19 mouse cellular contexts compared by ENCODE assay signal in the genomic region with DNA sequence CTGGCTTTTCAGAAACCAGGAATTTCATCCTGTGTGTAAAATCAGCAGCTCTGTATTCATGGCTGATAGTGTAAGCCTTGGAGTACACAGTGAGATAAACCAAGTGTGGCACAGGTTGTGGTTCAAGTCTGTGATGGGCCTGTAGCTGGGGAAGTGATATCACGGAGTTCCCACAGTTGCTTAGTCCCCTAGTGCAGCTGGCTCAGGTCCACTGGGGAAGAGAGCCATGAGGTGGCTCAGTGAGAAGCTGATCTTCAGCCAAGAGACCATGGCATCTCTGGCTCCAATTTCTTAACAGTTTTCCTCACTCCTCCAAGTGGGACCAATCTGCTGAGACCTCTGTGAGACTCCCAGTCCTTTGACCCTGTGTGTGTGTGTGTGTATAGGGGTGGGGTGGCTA. TPM values are rescaled to one million over a fixed set of nuclear protein-coding genes. Genes with fewer than 3 reads are reported as not detected.
A peak's percentile ranks its signal among the peaks of the same experiment; 100 is the strongest.
DNase-seq lines count a peak whose midpoint lies in the region; ATAC-seq and TF ChIP-seq lines count a peak whose summit lies in the region.
"Had no signal": no experiment of that assay in that cellular context is flagged by ENCODE, and none has a peak within 500 bp of the region (broad histone marks: within the 10 kb centered on the region; RNA-seq: fewer than 3 reads in every experiment).

No protein-coding gene starts in this region.

- no peak overlapping the region for H3K27ac ChIP-seq in forebrain, embryonic 16.5 days (ENCODE audit: low read length)
- H3K27ac ChIP-seq in forebrain, embryonic 11.5 days (ENCODE audit: low read depth, low read length) = no peak overlapping the region
- H3K27ac ChIP-seq in midbrain, embryonic 14.5 days (replicated peaks; ENCODE audit: low read depth, low read length) = 0 out of 2 replicates have a peak overlapping the region, but pooled peaks have one; percentile 32
- H3K27ac ChIP-seq in midbrain, embryonic 15.5 days = no peak overlapping the region
- H3K27ac ChIP-seq in hindbrain, postnatal 0 days = no peak overlapping the region
- H3K27ac ChIP-seq: embryonic facial prominence, embryonic 13.5 days; heart, embryonic 13.5 days; limb, embryonic 13.5 days; liver, embryonic 14.5 days had no signal

- no peak for DNase-seq in forebrain, embryonic 11.5 days (ENCODE audit: low spot score)
- DNase-seq in midbrain, embryonic 14.5 days = no peak
- DNase-seq in cerebellum, adult 8-10 months = peak; percentile 32
- DNase-seq in hindbrain, postnatal 0 days (ENCODE audit: low spot score) = peak; percentile 62
- no peak for DNase-seq in heart, postnatal 4 days
- DNase-seq: adrenal gland, postnatal 10 days; heart, adult 11 months; heart, postnatal 36 days; kidney, postnatal 10 days; layer of hippocampus, adult 9-11 months; right cerebral cortex, postnatal 25 days had no signal

- 41% methylated on average over 1 of the region's 1 CpGs for WGBS in forebrain, embryonic 16.5 days
- WGBS in forebrain, embryonic 11.5 days = 96% methylated on average over 1 of the region's 1 CpGs
- WGBS in midbrain, embryonic 14.5 days = 74% methylated on average over 1 of the region's 1 CpGs
- WGBS in midbrain, embryonic 15.5 days = 71% methylated on average over 1 of the region's 1 CpGs
- 33% methylated on average over 1 of the region's 1 CpGs for WGBS in hindbrain, postnatal 0 days

- H3K4me2 ChIP-seq in forebrain, embryonic 16.5 days (ENCODE audit: low read length) = no peak overlapping the region
- no peak overlapping the region for H3K4me2 ChIP-seq in forebrain, embryonic 11.5 days (ENCODE audit: low read depth, low read length, severe bottlenecking)
- no peak overlapping the region for H3K4me2 ChIP-seq in midbrain, embryonic 14.5 days (ENCODE audit: low read length)
- H3K4me2 ChIP-seq in midbrain, embryonic 15.5 days = no peak overlapping the region
- H3K4me2 ChIP-seq in hindbrain, postnatal 0 days (ENCODE audit: low read depth, low read length) = no peak overlapping the region
- H3K4me2 ChIP-seq: embryonic facial prominence, embryonic 13.5 days; heart, embryonic 13.5 days; limb, embryonic 13.5 days had no signal

- H3K4me3 ChIP-seq in forebrain, embryonic 16.5 days (replicated peaks; ENCODE audit: low read length) = no peak overlapping the region
- no peak overlapping the region for H3K4me3 ChIP-seq in forebrain, embryonic 11.5 days (ENCODE audit: low read depth, low read length)
- no peak overlapping the region for H3K4me3 ChIP-seq in midbrain, embryonic 14.5 days (replicated peaks; ENCODE audit: low read depth, low read length)
- no peak overlapping the region for H3K4me3 ChIP-seq in midbrain, embryonic 15.5 days
- no peak overlapping the region for H3K4me3 ChIP-seq in hindbrain, postnatal 0 days (ENCODE audit: low read length)
- H3K4me3 ChIP-seq: embryonic facial prominence, embryonic 13.5 days; heart, embryonic 13.5 days; limb, embryonic 13.5 days had no signal

- no peaks in the 10 kb centered on the region for H3K9me3 ChIP-seq in forebrain, embryonic 16.5 days (ENCODE audit: control insufficient read depth, low read length)
- H3K9me3 ChIP-seq in forebrain, embryonic 11.5 days (ENCODE audit: control insufficient read depth, low read length) = no peaks in the 10 kb centered on the region
- H3K9me3 ChIP-seq in midbrain, embryonic 14.5 days (ENCODE audit: control insufficient read depth, low read length) = no peaks in the 10 kb centered on the region
- H3K9me3 ChIP-seq in midbrain, embryonic 15.5 days = no peaks in the 10 kb centered on the region
- H3K9me3 ChIP-seq in hindbrain, postnatal 0 days (ENCODE audit: low read length) = no peaks in the 10 kb centered on the region
- H3K9me3 ChIP-seq: embryonic facial prominence, embryonic 13.5 days; heart, embryonic 13.5 days; limb, embryonic 13.5 days had no signal

- H3K9ac ChIP-seq in forebrain, embryonic 16.5 days (replicated peaks; ENCODE audit: low read depth, low read length) = no peak overlapping the region
- H3K9ac ChIP-seq in forebrain, embryonic 11.5 days (ENCODE audit: low read length) = no peak overlapping the region
- no peak overlapping the region for H3K9ac ChIP-seq in midbrain, embryonic 14.5 days (replicated peaks; ENCODE audit: low read length)
- H3K9ac ChIP-seq in midbrain, embryonic 15.5 days = no peak overlapping the region
- H3K9ac ChIP-seq in hindbrain, postnatal 0 days (replicated peaks; ENCODE audit: low read length) = no peak overlapping the region
- H3K9ac ChIP-seq: embryonic facial prominence, embryonic 13.5 days; heart, embryonic 13.5 days; limb, embryonic 13.5 days; liver, embryonic 14.5 days had no signal

- TF ChIP-seq CTCF in hindbrain, postnatal 0 days (IDR thresholded peaks at IDR 0.05; ENCODE audit: low read depth) = no peak

- peaks cover 9% of the 10 kb centered on the region for H3K4me1 ChIP-seq in forebrain, embryonic 16.5 days (replicated peaks; ENCODE audit: control insufficient read depth, insufficient read depth, low read length)
- peaks cover 3% of the 10 kb centered on the region; the same call in 1 of the 2 replicates for H3K4me1 ChIP-seq in forebrain, embryonic 11.5 days (replicated peaks; ENCODE audit: control insufficient read depth, insufficient read depth, low read length)
- peaks cover under 1% of the 10 kb centered on the region for H3K4me1 ChIP-seq in midbrain, embryonic 14.5 days (ENCODE audit: control insufficient read depth, insufficient read depth, low read length)
- H3K4me1 ChIP-seq in midbrain, embryonic 15.5 days = 0 out of 2 replicates have a peak, but pooled peaks cover 9% of the 10 kb centered on the region
- H3K4me1 ChIP-seq in hindbrain, postnatal 0 days (ENCODE audit: insufficient read depth, low read length) = no peaks in the 10 kb centered on the region
- H3K4me1 ChIP-seq: embryonic facial prominence, embryonic 13.5 days; heart, embryonic 13.5 days; limb, embryonic 13.5 days had no signal

- no peaks in the 10 kb centered on the region for H3K27me3 ChIP-seq in forebrain, embryonic 16.5 days (replicated peaks; ENCODE audit: control insufficient read depth, insufficient read depth, low read length)
- H3K27me3 ChIP-seq in forebrain, embryonic 11.5 days (ENCODE audit: control insufficient read depth, insufficient read depth, low read length) = no peaks in the 10 kb centered on the region
- no peaks in the 10 kb centered on the region for H3K27me3 ChIP-seq in midbrain, embryonic 14.5 days (ENCODE audit: control insufficient read depth, insufficient read depth, low read length)
- H3K27me3 ChIP-seq in midbrain, embryonic 15.5 days (replicated peaks) = no peaks in the 10 kb centered on the region
- H3K27me3 ChIP-seq in hindbrain, postnatal 0 days (ENCODE audit: insufficient read depth, low read length) = no peaks in the 10 kb centered on the region
- H3K27me3 ChIP-seq: embryonic facial prominence, embryonic 13.5 days; limb, embryonic 13.5 days had no signal

- ATAC-seq in forebrain, embryonic 16.5 days = peak; percentile 30; the same call in 1 of the 2 replicates
- ATAC-seq in forebrain, embryonic 11.5 days (replicated peaks; ENCODE audit: low FRiP score) = no peak
- ATAC-seq in midbrain, embryonic 14.5 days (ENCODE audit: low FRiP score, low TSS enrichment) = no peak
- no peak for ATAC-seq in midbrain, embryonic 15.5 days (replicated peaks)
- ATAC-seq in hindbrain, postnatal 0 days = 0 out of 2 replicates have a peak, but pooled peaks have one; percentile 10
- ATAC-seq: intestine, postnatal 0 days had no signal

- H3K36me3 ChIP-seq in forebrain, embryonic 16.5 days (ENCODE audit: control insufficient read depth, insufficient read depth) = no peaks in the 10 kb centered on the region
- H3K36me3 ChIP-seq in forebrain, embryonic 11.5 days (ENCODE audit: control insufficient read depth, insufficient read depth, low read length) = no peaks in the 10 kb centered on the region
- H3K36me3 ChIP-seq in midbrain, embryonic 14.5 days (ENCODE audit: control insufficient read depth, insufficient read depth, low read length) = no peaks in the 10 kb centered on the region
- H3K36me3 ChIP-seq in midbrain, embryonic 15.5 days (replicated peaks) = no peaks in the 10 kb centered on the region
- no peaks in the 10 kb centered on the region for H3K36me3 ChIP-seq in hindbrain, postnatal 0 days (ENCODE audit: insufficient read depth, low read length)

RNA-seq across cellular contexts. Expression of gene Fbln2, which starts 54.4 kb away (rescaled TPM):
- 17.6 and 20.3 TPM in 2 replicates for polyA plus RNA-seq in forebrain, embryonic 16.5 days (2015; fragmentation: Nextera tagmentation; extraction: Ambion mirVana)
- 38.9 and 42.4 TPM in 2 replicates for polyA plus RNA-seq in forebrain, embryonic 11.5 days (2014; fragmentation: Nextera tagmentation; extraction: Ambion mirVana)
- 4.8 and 12.0 TPM in 2 replicates for polyA plus RNA-seq in midbrain, embryonic 14.5 days (2014; fragmentation: Nextera tagmentation; extraction: Ambion mirVana)
- 15.1 and 16.7 TPM in 2 replicates for polyA plus RNA-seq in midbrain, embryonic 15.5 days (2015; fragmentation: Nextera tagmentation; extraction: Ambion mirVana)
- 50.6 and 50.9 TPM in 2 replicates for total RNA-seq in hindbrain, postnatal 0 days (2014; rRNA removed)
- polyA plus RNA-seq in hindbrain, postnatal 0 days (2015; fragmentation: Nextera tagmentation; extraction: Ambion mirVana) = 18.5 and 21.2 TPM in 2 replicates
- 100 to 1,000 TPM; 172 to 182 TPM for total RNA-seq in heart, postnatal 4 days (2021)
- total RNA-seq: megakaryocyte, adult 5-6 weeks had no signal

Comparison
In these comparisons a context has a peak if more than half of its experiments do, and no peak if none do; other contexts are left out.
1. ATAC-seq: peak in forebrain, embryonic 16.5 days (single experiment) and hindbrain, postnatal 0 days (single experiment); none in forebrain, embryonic 11.5 days (single experiment), midbrain, embryonic 14.5 days (single experiment) and midbrain, embryonic 15.5 days (single experiment).
2. DNase-seq: peak in cerebellum, adult 8-10 months (single experiment) and hindbrain, postnatal 0 days (single experiment); none in forebrain, embryonic 11.5 days (single experiment), midbrain, embryonic 14.5 days (single experiment) and heart, postnatal 4 days (single experiment).